Mouse (Mus musculus): ENCODE measurements at regions not wholly inside any gene's neighbourhood (a gene's known extent, or its start where the extent isn't known, plus 50 kb on each side); places are given as distances from the start of the nearest gene placed in this dataset.

- intact Hi-C loops (cut with DNase I), result no loop called here
Measured at GRCm38 (mm10) chr4:7666935-7667594, 571.8 kb downstream of the Car8 start.

GRCm38 (mm10) chr4:7642878-7643590, 595.8 kb downstream of the Car8 start:
- no peak for DNase-seq
- intact Hi-C loops (cut with DNase I), result no loop called here

More at GRCm38 (mm10) chr4:7666935-7667594, 571.8 kb downstream of the Car8 start:
- DNase-seq, result no peak

- DNase-seq, result no peak
- intact Hi-C loops (cut with DNase I), result no loop called here
Measured at GRCm38 (mm10) chr4:7597671-7598390, 641.0 kb downstream of the Car8 start.

GRCm38 (mm10) chr4:7596116-7596515, 642.7 kb downstream of the Car8 start:
- no peak for DNase-seq
- intact Hi-C loops (cut with DNase I), result no loop called here

GRCm38 (mm10) chr4:7583851-7584250, 655.0 kb downstream of the Car8 start:
- intact Hi-C loops (cut with DNase I), result no loop called here
- no peak for DNase-seq

- no peak for DNase-seq
- intact Hi-C loops (cut with DNase I), result no loop called here
Measured at GRCm38 (mm10) chr4:7581931-7582330, 656.9 kb downstream of the Car8 start.

GRCm38 (mm10) chr4:7581220-7581916, 657.5 kb downstream of the Car8 start:
- DNase-seq, result no peak
- intact Hi-C loops (cut with DNase I), result no loop called here

- DNase-seq, result no peak
- intact Hi-C loops (cut with DNase I), result no loop called here
Measured at GRCm38 (mm10) chr4:7580554-7581219, 658.2 kb downstream of the Car8 start.

GRCm38 (mm10) chr4:7574011-7574410, 664.8 kb downstream of the Car8 start:
- intact Hi-C loops (cut with DNase I), result no loop called here
- no peak for DNase-seq

- no peak for DNase-seq
- intact Hi-C loops (cut with DNase I), result no loop called here
Measured at GRCm38 (mm10) chr4:7567687-7568393, 671.0 kb downstream of the Car8 start.

- no peak for DNase-seq
- intact Hi-C loops (cut with DNase I), result no loop called here
Measured at GRCm38 (mm10) chr4:7559867-7560832, 678.7 kb downstream of the Car8 start.

- intact Hi-C loops (cut with DNase I), result no loop called here
- no peak for DNase-seq
Measured at GRCm38 (mm10) chr4:7558721-7559120, 680.1 kb downstream of the Car8 start.

GRCm38 (mm10) chr4:7534301-7534700, 704.5 kb downstream of the Car8 start:
- intact Hi-C loops (cut with DNase I), result no loop called here
- DNase-seq, result no peak

GRCm38 (mm10) chr4:7527718-7528117, 711.1 kb downstream of the Car8 start:
- intact Hi-C loops (cut with DNase I), result no loop called here
- no peak for DNase-seq

- intact Hi-C loops (cut with DNase I), result no loop called here
- no peak for DNase-seq
Measured at GRCm38 (mm10) chr4:7513081-7513480, 725.8 kb downstream of the Car8 start.

GRCm38 (mm10) chr4:7485552-7485951, 753.3 kb downstream of the Car8 start:
- DNase-seq, result no peak
- intact Hi-C loops (cut with DNase I), result no loop called here

GRCm38 (mm10) chr4:7455130-7455529, 783.7 kb downstream of the Car8 start:
- DNase-seq, result no peak
- intact Hi-C loops (cut with DNase I), result no loop called here

GRCm38 (mm10) chr4:7452678-7453077, 786.2 kb downstream of the Car8 start:
- no peak for DNase-seq
- intact Hi-C loops (cut with DNase I), result no loop called here

- DNase-seq, result no peak
- intact Hi-C loops (cut with DNase I), result no loop called here
Measured at GRCm38 (mm10) chr4:7450991-7451390, 787.9 kb downstream of the Car8 start.

Data from left cerebral cortex, postnatal 4 days (tissue).